Mouse (Mus musculus) gastrocnemius, adult 2 months (tissue): ENCODE measurements at regions not wholly inside any gene's neighbourhood (a gene's known extent, or its start where the extent isn't known, plus 50 kb on each side); places are given as distances from the start of the nearest gene placed in this dataset.
"Not testable (repeated sequence)": the region's sequence is repeated elsewhere in the genome, so short reads cannot be mapped to it uniquely, and the experiment has no call there.

ENCODE experiments used
- DNase-seq: peaks from one replicate; pipeline ENCODE4 v3.0.0; 2022
- H3K27ac ChIP-seq: fragments of 200-600 bp; 2 replicates; pipeline ENCODE4 v1.8.1; 2022; ENCODE audit warnings: mild to moderate bottlenecking
- H3K4me3 ChIP-seq: fragments of 200-600 bp; 2 replicates; pipeline ENCODE4 v1.8.1; 2022; ENCODE audit warnings: mild to moderate bottlenecking, moderate library complexity
- CTCF ChIP-seq: fragments of 200-600 bp; IDR thresholded peaks from 2 replicates; pipeline ENCODE4 v1.8.1; 2022; ENCODE audit warnings: antibody characterized with exemption, mild to moderate bottlenecking, moderate library complexity
- intact Hi-C: fragments of 180-260 bp; cut with DNase I; formaldehyde crosslinking; loops from one replicate; pipeline ENCODE4 v1.15.1; 2025

GRCm38 (mm10) chr13:80709531-80710306 lies 173.5 kb upstream of the Arrdc3 start:
- H3K4me3 ChIP-seq: no peak overlapping the region
- H3K27ac ChIP-seq: no peak overlapping the region
- DNase-seq: peak; percentile 14
- no peak for TF ChIP-seq CTCF
- intact Hi-C loops: no loop called here

- no peak for DNase-seq
- H3K4me3 ChIP-seq: no peak overlapping the region
- intact Hi-C loops: no loop called here
- no peak for TF ChIP-seq CTCF
- no peak overlapping the region for H3K27ac ChIP-seq
Measured at GRCm38 (mm10) chr13:80719313-80719712, 163.9 kb upstream of the Arrdc3 start.

DNA sequence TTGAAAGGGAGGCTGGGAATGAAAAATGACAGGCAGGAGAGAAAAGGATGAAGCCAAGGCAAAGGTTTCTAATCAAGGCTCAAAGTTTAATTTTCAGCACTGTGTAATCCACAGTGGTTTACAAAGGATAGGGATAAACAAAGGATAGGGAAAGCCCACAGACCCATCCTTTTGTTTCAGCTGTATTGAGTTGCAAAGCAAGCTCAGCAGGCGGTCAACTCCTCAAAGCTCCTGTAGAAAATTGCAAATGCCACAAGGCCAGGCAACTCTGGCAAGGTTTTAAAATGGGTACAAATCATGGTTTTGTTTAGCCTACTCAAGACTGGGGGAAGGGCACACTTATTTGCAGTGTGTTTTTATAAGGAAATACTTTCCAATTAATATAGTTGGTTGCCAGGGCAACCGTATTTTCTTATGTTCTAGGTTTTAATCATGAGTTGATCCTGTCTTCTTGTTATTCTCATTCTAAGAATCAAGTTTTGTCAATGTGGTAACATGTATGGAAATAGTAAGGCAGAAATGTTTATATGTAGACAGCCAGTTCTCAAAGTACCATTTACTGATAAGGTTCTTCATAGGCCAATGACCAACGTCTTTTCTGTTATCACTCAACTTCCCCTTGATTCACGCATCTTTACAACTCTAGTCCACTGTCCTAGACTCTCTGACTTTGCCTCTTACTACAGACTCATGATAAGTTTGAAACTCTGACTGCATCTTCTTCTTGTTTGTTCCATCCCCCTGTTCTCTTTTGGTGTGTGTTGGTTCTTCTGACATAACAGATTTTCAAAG lies 159.8 kb upstream of the Arrdc3 start:
- no peak overlapping the region for H3K4me3 ChIP-seq
- intact Hi-C loops: no loop called here
- no peak for DNase-seq
- TF ChIP-seq CTCF: no peak
- no peak overlapping the region for H3K27ac ChIP-seq

GRCm38 (mm10) chr13:80729202-80729601 lies 154.0 kb upstream of the Arrdc3 start:
- H3K27ac ChIP-seq: no peak overlapping the region
- TF ChIP-seq CTCF: no peak
- no peak overlapping the region for H3K4me3 ChIP-seq
- intact Hi-C loops: no loop called here
- DNase-seq: no peak

- DNase-seq: no peak
- no peak for TF ChIP-seq CTCF
- no peak overlapping the region for H3K27ac ChIP-seq
- no peak overlapping the region for H3K4me3 ChIP-seq
- intact Hi-C loops: no loop called here
Measured at GRCm38 (mm10) chr13:80745991-80746390, 137.2 kb upstream of the Arrdc3 start.

DNA sequence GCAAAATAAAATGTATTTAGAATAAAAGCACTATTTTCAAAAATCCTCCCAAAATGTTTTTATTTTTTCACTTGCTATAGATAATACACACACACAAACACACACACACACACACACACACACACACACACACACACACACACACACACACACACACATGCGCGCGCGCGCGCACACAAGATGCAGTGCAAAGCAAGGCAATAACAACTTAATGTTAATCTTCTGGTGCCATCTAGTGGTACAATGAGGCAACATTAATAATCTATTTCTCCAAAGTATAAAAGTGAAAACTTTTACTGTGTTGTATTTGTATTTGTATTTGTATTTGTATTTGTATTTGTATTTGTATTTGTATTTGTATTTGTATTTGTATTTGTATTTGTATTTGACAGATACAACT lies 136.2 kb upstream of the Arrdc3 start:
- H3K27ac ChIP-seq, intact Hi-C loops, H3K4me3 ChIP-seq, DNase-seq: not testable (repeated sequence)
- TF ChIP-seq CTCF: peak; percentile 48
